13 mouse cellular contexts compared by ENCODE assay signal in the genomic region with DNA sequence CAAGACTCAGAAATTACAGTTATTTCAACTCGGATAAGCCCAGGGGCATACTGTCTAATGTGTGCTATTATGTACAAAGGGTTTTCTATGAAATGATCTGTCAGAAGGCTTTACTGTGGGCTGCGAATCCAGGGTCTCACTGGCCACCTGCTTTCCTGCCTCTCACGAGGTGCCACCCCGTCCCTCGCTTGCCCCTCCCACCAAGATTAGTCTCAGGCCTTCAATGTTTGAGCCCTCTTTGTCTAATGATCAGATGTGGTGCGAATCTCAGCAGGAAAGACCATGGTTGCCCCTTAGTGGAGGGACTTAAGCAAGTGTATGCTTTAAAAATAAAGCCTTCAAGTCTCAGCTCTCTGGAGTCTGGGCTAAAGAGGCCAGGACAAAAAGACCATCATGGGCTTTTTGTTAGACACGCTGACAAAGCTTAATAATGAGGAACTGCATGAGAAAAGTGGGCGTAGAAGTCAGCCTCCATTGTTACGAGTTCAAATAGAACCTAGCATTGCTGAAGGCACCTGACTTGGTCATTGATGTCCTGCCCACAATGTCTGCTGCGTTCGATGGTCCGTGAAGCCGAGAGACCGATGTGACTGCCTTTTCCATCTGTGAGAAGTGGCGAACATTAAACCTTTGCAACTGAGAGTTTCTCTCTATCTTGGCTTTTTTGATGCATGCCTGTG.
DNase-seq lines count a peak whose midpoint lies in the region; ATAC-seq lines count a peak whose summit lies in the region.
"Had no signal": no experiment of that assay in that cellular context is flagged by ENCODE, and none has a peak within 500 bp of the region (broad histone marks: within the 10 kb centered on the region; RNA-seq: fewer than 3 reads in every experiment).

No protein-coding gene starts in this region.

- no peak for DNase-seq in kidney, postnatal 10 days
- DNase-seq in forebrain, embryonic 10.5 days (ENCODE audit: extremely low spot score, low spot score) = peak; percentile 33
- no peak for DNase-seq in hindbrain, embryonic 14.5 days (ENCODE audit: low spot score)
- no peak for DNase-seq in urinary bladder, postnatal 36 days (ENCODE audit: low spot score in 2 of 2)
- DNase-seq: heart, postnatal 14 days; layer of hippocampus, adult 9-11 months; liver had no signal

- H3K4me3 ChIP-seq in kidney, embryonic 16.5 days (ENCODE audit: low read length) = no peak overlapping the region
- peak overlapping the region; percentile 1; the same call in 1 of the 2 replicates for H3K4me3 ChIP-seq in forebrain, embryonic 10.5 days
- H3K4me3 ChIP-seq in hindbrain, embryonic 14.5 days (replicated peaks; ENCODE audit: low read length) = no peak overlapping the region
- no peak overlapping the region for H3K4me3 ChIP-seq in neural tube, embryonic 13.5 days
- H3K4me3 ChIP-seq: embryonic facial prominence, embryonic 15.5 days had no signal

- H3K36me3 ChIP-seq in kidney, embryonic 16.5 days (ENCODE audit: insufficient read depth, low read length) = 0 out of 2 replicates have a peak, but pooled peaks cover 3% of the 10 kb centered on the region
- H3K36me3 ChIP-seq in forebrain, embryonic 10.5 days (replicated peaks) = no peaks in the 10 kb centered on the region
- no peaks in the 10 kb centered on the region for H3K36me3 ChIP-seq in hindbrain, embryonic 14.5 days (replicated peaks; ENCODE audit: control insufficient read depth, insufficient read depth)
- no peaks in the 10 kb centered on the region for H3K36me3 ChIP-seq in neural tube, embryonic 13.5 days
- H3K36me3 ChIP-seq: embryonic facial prominence, embryonic 15.5 days had no signal

- ATAC-seq in kidney, embryonic 16.5 days (ENCODE audit: low FRiP score, low TSS enrichment) = no peak
- ATAC-seq in hindbrain, embryonic 14.5 days (ENCODE audit: low FRiP score) = peak; percentile 44; the same call in 1 of the 2 replicates
- ATAC-seq in neural tube, embryonic 13.5 days (ENCODE audit: low read depth) = 0 out of 2 replicates have a peak, but pooled peaks have one; percentile 16
- no peak for ATAC-seq in activated CD4-positive, CD25-positive, alpha-beta regulatory T cell, adult 4 months

- no peaks in the 10 kb centered on the region for H3K9me3 ChIP-seq in kidney, embryonic 16.5 days (ENCODE audit: low read length)
- H3K9me3 ChIP-seq in forebrain, embryonic 10.5 days = no peaks in the 10 kb centered on the region
- H3K9me3 ChIP-seq in hindbrain, embryonic 14.5 days (ENCODE audit: control insufficient read depth, low read length) = no peaks in the 10 kb centered on the region
- no peaks in the 10 kb centered on the region for H3K9me3 ChIP-seq in neural tube, embryonic 13.5 days
- H3K9me3 ChIP-seq: embryonic facial prominence, embryonic 15.5 days had no signal

- H3K4me1 ChIP-seq in kidney, embryonic 16.5 days (ENCODE audit: insufficient read depth, low read length) = peaks cover 51% of the 10 kb centered on the region
- H3K4me1 ChIP-seq in forebrain, embryonic 10.5 days = peaks cover 54% of the 10 kb centered on the region
- H3K4me1 ChIP-seq in hindbrain, embryonic 14.5 days (replicated peaks; ENCODE audit: control insufficient read depth, insufficient read depth, low read length) = peaks cover 12% of the 10 kb centered on the region; the same call in 1 of the 2 replicates
- 0 out of 2 replicates have a peak, but pooled peaks cover 8% of the 10 kb centered on the region for H3K4me1 ChIP-seq in neural tube, embryonic 13.5 days (replicated peaks)

- H3K4me2 ChIP-seq in kidney, embryonic 16.5 days (replicated peaks; ENCODE audit: low read depth, low read length) = no peak overlapping the region
- no peak overlapping the region for H3K4me2 ChIP-seq in hindbrain, embryonic 14.5 days (replicated peaks)
- no peak overlapping the region for H3K4me2 ChIP-seq in neural tube, embryonic 13.5 days
- H3K4me2 ChIP-seq: embryonic facial prominence, embryonic 15.5 days had no signal

- H3K27ac ChIP-seq in kidney, embryonic 16.5 days (ENCODE audit: low read length) = 0 out of 2 replicates have a peak overlapping the region, but pooled peaks have one; percentile 26
- H3K27ac ChIP-seq in forebrain, embryonic 10.5 days = peak overlapping the region; percentile 51
- H3K27ac ChIP-seq in hindbrain, embryonic 14.5 days = no peak overlapping the region
- no peak overlapping the region for H3K27ac ChIP-seq in neural tube, embryonic 13.5 days (replicated peaks)
- H3K27ac ChIP-seq: macrophage had no signal

- no peaks in the 10 kb centered on the region for H3K27me3 ChIP-seq in kidney, embryonic 16.5 days (ENCODE audit: insufficient read depth, low read length)
- peaks cover 51% of the 10 kb centered on the region for H3K27me3 ChIP-seq in forebrain, embryonic 10.5 days (ENCODE audit: poor library complexity, severe bottlenecking)
- no peaks in the 10 kb centered on the region for H3K27me3 ChIP-seq in hindbrain, embryonic 14.5 days (ENCODE audit: control insufficient read depth, insufficient read depth, low read length)
- no peaks in the 10 kb centered on the region for H3K27me3 ChIP-seq in neural tube, embryonic 13.5 days
- H3K27me3 ChIP-seq: CH12.LX; embryonic facial prominence, embryonic 15.5 days had no signal

- 64% methylated on average over 15 of the region's 15 CpGs for WGBS in kidney, embryonic 16.5 days
- WGBS in forebrain, embryonic 10.5 days = 31% methylated on average over 15 of the region's 15 CpGs
- WGBS in hindbrain, embryonic 14.5 days = 19% methylated on average over 15 of the region's 15 CpGs
- 18% methylated on average over 15 of the region's 15 CpGs for WGBS in neural tube, embryonic 13.5 days

- no peak overlapping the region for H3K9ac ChIP-seq in kidney, embryonic 16.5 days (replicated peaks; ENCODE audit: low read length)
- H3K9ac ChIP-seq in hindbrain, embryonic 14.5 days = no peak overlapping the region
- no peak overlapping the region for H3K9ac ChIP-seq in neural tube, embryonic 13.5 days
- H3K9ac ChIP-seq: embryonic facial prominence, embryonic 15.5 days had no signal

Comparison
In these comparisons a context has a peak if more than half of its experiments do, and no peak if none do; other contexts are left out.
1. ATAC-seq: peak in hindbrain, embryonic 14.5 days (single experiment) and neural tube, embryonic 13.5 days (single experiment); none in kidney, embryonic 16.5 days (single experiment) and activated CD4-positive, CD25-positive, alpha-beta regulatory T cell, adult 4 months (single experiment).
2. H3K27ac ChIP-seq: peak in kidney, embryonic 16.5 days (single experiment) and forebrain, embryonic 10.5 days (single experiment); none in hindbrain, embryonic 14.5 days (single experiment) and neural tube, embryonic 13.5 days (single experiment).